Mouse (Mus musculus) neutrophil, adult 5-6 weeks (primary cell): Measurements from ENCODE around the gene Asxl1. TPM values are rescaled to one million over a fixed set of nuclear protein-coding genes. Genes with fewer than 3 reads are reported as not detected.

Experiments used
- ATAC-seq: fragments of 151-379, 151-347 bp; 2 replicates; pipeline ENCODE4 v1.8.0; 2017; ENCODE audit warnings: mild to moderate bottlenecking, moderate TSS enrichment; ENCODE audit not compliant: insufficient number of reproducible peaks, poor library complexity, low FRiP score, severe bottlenecking; ENCODE audit errors: extremely low read depth
- total RNA-seq: library from RNA; stranded (forward); fragments of 200-1000 nt; gene quantifications from 2 replicates; pipeline ENCODE4 v1.2.3, GENCODE M21; 2017

Gene Asxl1
- total RNA-seq, 1 experiment from 2014 or later = 68.7 TPM

GRCm38 (mm10) chr2:153404062-153404461, 58.4 kb downstream of the Asxl1 start:
- no peak for ATAC-seq

DNA sequence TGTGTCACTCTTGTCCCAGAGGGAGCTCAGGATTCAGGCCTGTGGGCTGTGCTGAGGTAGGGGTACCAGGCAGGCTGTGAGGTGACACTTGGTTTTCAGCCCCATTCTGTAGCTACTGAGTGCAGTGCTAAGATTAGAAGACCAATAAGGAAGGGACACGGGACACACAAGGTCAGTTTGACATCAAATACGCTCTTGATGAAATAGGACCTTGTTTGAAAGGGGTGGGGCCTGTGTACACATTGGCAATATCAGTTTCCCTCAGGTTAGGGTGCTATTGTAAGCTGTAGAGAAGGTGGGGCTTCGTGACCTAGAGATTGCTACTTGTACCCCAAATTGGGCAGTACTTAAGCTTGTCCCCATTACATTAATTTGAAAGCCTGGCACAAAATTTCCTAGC, 59.3 kb downstream of the Asxl1 start:
- no peak for ATAC-seq

- ATAC-seq = no peak
Measured at GRCm38 (mm10) chr2:153406882-153407281, 61.3 kb downstream of the Asxl1 start.

DNA sequence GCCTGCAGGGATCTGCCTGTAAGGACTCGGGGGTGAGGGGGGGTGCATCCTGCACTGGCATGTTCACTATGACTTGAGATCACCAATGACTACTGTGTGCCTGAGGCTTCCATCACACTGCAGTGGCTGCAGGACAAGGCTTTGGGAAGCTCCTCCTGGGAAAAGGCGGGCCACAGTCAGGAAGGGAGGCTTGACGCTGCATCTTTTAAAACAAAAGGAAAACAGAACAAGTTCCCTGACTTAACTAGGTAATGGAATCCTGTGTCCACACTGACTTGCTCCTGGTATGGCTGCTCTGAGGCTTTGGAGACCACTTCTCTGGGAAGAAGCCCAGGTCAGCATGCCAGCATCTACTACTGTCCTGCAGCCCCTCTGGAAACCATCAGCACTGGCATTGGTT, 63.3 kb downstream of the Asxl1 start:
- no peak for ATAC-seq

DNA sequence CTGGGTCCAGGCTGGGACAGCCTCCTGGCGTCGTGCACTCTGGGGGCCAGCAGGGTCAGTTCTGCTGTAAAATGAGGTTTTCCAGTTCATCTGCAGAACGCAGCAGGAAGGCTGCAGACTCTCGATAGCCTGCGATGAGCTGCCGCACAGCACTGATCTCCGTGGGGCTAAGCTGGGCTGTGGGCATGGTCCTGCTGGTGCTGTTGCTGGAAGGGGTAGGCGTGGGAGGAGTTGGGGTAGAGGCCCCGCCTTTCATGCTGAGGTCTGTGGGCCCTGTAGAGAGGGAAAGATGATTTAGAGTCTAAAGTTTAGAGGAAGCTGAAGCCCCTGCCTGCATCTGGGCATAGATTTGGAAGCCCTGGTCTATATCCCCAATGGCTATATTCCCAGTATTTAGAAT, 65.9 kb downstream of the Asxl1 start:
- ATAC-seq = no peak

DNA sequence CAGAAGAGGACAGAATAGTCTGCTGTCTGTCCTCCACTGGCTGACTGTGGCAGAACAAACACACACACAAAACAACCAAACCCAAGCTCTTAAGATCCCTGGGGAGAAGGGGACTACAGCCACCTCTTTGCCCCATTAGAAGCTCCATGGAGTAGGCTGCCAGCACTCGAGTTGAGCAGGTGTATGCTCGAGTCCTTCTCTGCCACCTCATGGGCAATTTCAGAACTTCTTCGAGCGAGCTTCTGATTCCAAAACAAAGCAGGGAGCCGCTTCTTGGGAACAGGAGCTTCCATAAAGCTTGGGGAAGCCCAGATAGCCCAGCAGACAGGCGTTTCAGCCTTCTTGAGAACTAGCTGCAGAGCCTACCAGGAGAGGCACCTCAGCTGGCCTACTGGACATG, 66.9 kb downstream of the Asxl1 start:
- ATAC-seq = no peak

- no peak for ATAC-seq
Measured at GRCm38 (mm10) chr2:153414607-153415006, 69.0 kb downstream of the Asxl1 start.

- ATAC-seq = no peak
Measured at GRCm38 (mm10) chr2:153417841-153418240, 72.2 kb downstream of the Asxl1 start.

- ATAC-seq = no peak
Measured at GRCm38 (mm10) chr2:153418381-153418780, 72.8 kb downstream of the Asxl1 start.

DNA sequence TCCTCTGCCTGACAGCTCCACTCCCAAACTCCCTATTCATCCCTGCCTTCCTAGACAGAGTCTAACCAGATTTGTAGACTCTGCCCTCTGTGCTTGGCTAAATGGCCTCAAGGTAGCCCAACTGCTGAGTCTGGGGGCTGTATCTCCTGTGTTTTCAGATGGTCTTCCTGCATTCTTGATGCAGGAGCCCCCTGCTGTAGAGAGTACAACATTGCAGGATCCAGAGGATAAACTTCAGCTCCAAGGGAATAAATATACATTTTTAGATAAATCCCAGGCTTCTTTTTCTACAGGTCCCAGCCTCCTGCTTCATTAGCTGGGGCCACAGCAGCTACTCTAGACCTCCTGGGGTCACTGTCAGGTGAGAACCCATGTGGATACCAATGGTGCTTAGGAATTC, 75.6 kb downstream of the Asxl1 start:
- ATAC-seq = no peak

- ATAC-seq = no peak
Measured at GRCm38 (mm10) chr2:153422051-153422450, 76.4 kb downstream of the Asxl1 start.

DNA sequence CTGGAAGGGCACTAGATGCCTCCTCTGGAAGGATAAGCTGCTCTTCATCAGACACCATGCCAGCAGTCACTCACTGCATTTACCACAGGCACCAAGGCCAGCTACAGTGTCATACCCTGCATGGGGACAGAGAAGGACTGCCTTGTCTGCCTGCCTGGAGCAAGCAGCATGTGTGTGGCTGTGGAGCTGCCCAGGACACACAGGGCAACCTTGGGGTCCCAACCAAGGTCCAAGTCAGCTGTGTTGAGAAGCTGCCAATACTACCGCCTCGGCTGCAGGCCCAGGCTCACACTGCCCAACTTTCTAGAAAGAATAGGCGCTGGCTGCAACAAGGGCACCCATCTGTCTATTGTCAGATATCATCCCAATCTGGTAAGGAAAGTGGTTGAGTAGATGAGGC, 77.5 kb downstream of the Asxl1 start:
- ATAC-seq = no peak

DNA sequence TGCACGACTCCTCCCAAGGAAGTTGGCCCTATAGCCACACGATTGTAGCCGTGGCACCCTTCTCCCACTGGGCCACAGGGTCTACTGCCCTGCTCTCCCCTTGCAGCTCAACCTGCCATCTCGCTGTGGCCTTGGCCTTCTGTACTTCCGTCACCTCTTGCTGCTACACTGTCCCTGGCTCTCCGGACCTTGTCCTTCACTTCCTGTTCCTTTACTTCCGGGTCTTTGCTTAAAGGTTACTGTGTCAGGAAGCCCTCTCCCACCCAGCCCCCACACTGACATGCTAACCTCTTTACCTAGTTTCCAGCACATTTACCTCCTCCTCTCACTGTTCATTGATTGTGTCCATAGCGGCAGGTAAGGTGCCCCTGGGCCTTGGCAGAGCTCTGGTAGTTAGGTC, 78.9 kb downstream of the Asxl1 start:
- ATAC-seq = no peak

- ATAC-seq = no peak
Measured at GRCm38 (mm10) chr2:153425124-153425844, 79.7 kb downstream of the Asxl1 start.

DNA sequence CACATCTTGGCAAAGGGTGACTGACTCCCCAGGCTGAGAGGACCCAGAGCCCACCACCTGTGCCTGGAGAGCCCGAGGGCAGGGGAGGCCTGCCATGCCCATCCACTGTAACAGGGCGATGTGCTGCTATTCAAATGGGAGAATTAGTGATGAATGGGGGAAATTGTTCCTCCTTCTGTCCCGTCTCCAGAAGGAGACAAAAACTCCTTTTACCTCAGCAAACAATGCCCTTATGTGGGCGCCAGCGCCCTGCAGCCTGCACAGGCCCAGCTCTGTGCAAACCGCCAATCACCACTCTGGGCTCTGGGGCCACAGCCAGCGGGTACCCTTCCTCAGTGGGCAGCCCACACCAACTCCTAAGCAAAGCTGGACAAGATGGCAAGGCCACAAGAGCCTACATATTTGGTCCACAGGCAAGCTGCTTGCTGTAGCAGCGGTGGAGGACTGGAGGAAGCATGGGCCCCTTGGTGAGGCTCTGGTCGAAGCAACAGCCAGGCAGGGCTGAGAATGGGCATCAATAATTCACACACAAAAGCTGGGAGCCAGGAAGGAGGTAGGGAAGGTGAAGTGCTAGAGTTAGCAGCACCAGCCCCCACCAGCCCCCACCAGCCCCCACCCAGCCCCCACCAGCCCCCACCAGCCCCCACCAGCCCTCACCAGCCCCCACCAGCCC, 80.5 kb downstream of the Asxl1 start:
- no peak for ATAC-seq

GRCm38 (mm10) chr2:153426931-153427330, 81.3 kb downstream of the Asxl1 start:
- ATAC-seq = no peak

DNA sequence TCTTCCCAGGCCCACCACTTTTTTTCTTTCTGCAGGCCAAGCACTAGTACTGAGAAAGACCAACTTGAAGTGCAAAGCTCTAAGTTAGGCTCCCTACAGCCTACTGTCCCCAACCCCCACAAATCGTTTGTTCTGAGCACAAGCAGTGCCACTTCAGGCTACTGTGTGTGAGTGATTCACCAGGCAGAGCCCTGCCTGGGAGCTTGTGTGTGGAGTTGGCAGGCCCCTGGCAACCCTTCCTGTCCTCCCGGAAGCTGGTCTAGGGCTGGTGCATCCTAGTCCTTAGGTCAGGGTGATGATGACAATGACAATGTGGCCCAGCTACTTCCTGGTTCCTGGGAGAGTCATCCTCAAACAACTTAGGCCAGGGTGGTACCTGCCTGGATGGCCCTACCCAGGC, 82.9 kb downstream of the Asxl1 start:
- no peak for ATAC-seq

DNA sequence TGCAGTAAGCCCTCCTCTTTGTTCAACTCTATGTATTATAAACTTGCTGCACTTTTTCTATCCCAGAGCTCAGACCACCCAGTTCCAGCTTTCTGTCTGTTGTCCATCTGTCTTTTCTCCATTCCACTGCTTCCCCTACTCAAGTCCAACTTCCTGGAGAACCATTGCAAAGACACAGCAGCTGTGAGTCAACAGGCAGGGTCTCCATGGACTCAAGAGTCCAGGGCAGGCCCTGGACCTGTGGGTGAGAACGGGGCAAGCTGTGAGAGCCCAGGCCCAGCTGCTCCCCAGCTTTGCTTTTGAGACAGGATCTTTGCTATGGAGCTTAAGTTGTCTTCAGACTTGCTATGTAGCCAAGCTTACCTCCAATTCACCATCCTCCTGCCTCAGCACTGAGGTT, 84.9 kb downstream of the Asxl1 start:
- ATAC-seq = no peak

DNA sequence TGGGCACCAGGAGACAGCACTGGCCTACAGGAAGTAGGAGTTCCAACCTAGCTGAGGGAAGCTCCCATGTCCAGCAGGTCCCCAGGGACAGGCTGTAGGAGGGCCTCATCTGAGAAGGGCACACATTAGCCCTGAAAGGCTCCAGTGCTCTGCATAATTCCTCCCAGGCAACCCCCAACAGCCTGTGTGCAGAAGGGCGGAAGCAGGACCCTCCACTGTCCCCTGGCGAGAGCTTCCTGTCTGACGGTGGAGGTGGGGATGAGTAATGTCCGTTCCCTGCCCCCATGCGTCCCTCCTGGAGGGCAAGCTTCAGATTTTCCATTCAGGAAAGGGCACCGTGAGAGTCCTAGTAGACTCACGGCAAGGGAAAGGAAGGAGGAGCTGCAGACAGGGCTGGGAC, 86.9 kb downstream of the Asxl1 start:
- no peak for ATAC-seq

DNA sequence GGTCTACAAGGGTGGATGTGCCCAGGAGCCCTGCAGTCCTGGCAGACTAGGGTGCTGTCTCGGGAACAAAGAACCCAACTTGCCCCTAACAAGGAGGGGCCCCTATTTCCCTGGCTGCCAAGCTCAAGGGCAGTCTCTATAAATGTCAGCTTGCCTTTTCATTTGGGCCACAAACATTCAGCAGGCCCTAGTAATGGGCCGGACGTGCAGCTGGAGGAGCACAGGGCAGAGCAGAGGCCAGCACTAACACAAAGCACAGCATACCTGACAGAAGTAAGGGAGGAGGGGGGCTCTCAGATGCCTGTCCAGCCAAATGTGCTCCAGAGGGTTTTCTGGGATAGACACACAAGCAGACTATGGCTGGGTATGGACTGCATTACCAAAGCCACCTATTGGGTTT, 88.2 kb downstream of the Asxl1 start:
- no peak for ATAC-seq
